Mouse (Mus musculus) cerebellum, adult 9-10 months (tissue): ENCODE data around the gene Gm20708.
"Not testable (repeated sequence)": the region's sequence is repeated elsewhere in the genome, so short reads cannot be mapped to it uniquely, and the experiment has no call there.

Source experiments
- DNase-seq: peaks from one replicate; pipeline ENCODE4 v3.0.0; 2022

The Gm20708 gene

GRCm38 (mm10) chr11:117781199-117781821 is 28.2 kb upstream of the Gm20708 start:
- DNase-seq, result no peak

- DNase-seq, result no peak
Observed at GRCm38 (mm10) chr11:117781993-117782704, 27.3 kb upstream of the Gm20708 start, which contains the start of the genes Tmc8 and Tmc6. Gene Tmc8, plus strand, starts transcription at chr11:117782076. Gene Tmc6, minus strand, starts transcription at chr11:117782198.

GRCm38 (mm10) chr11:117782705-117783034 is 26.8 kb upstream of the Gm20708 start:
- no peak for DNase-seq

- no peak for DNase-seq
Observed at GRCm38 (mm10) chr11:117783089-117783488, 26.4 kb upstream of the Gm20708 start.

- DNase-seq, result no peak
Observed at GRCm38 (mm10) chr11:117783683-117784309, 25.7 kb upstream of the Gm20708 start.

GRCm38 (mm10) chr11:117786294-117786693 is 23.2 kb upstream of the Gm20708 start:
- peak; percentile 76 for DNase-seq

- DNase-seq, result not testable (repeated sequence)
Observed at GRCm38 (mm10) chr11:117788481-117788880, 21.0 kb upstream of the Gm20708 start.

- DNase-seq, result peak; percentile 45
Observed at GRCm38 (mm10) chr11:117790286-117790685, 19.2 kb upstream of the Gm20708 start.

- DNase-seq, result no peak
Observed at GRCm38 (mm10) chr11:117790703-117791440, 18.6 kb upstream of the Gm20708 start.

- no peak for DNase-seq
Observed at GRCm38 (mm10) chr11:117791441-117791761, 18.1 kb upstream of the Gm20708 start.

- no peak for DNase-seq
Observed at GRCm38 (mm10) chr11:117792281-117792888, 17.1 kb upstream of the Gm20708 start.

GRCm38 (mm10) chr11:117794035-117794551 is 15.4 kb upstream of the Gm20708 start:
- DNase-seq, result no peak

- no peak for DNase-seq
Observed at GRCm38 (mm10) chr11:117796954-117797353, 12.5 kb upstream of the Gm20708 start.

GRCm38 (mm10) chr11:117797511-117798159 is 11.8 kb upstream of the Gm20708 start, which contains the start of gene 6030468B19Rik:
Gene 6030468B19Rik, plus strand, starts transcription at chr11:117797660.
- no peak for DNase-seq

GRCm38 (mm10) chr11:117798160-117798541 is 11.3 kb upstream of the Gm20708 start:
- no peak for DNase-seq

GRCm38 (mm10) chr11:117799174-117799573 is 10.3 kb upstream of the Gm20708 start:
- no peak for DNase-seq

GRCm38 (mm10) chr11:117800038-117800437 is 9.4 kb upstream of the Gm20708 start:
- DNase-seq, result no peak

GRCm38 (mm10) chr11:117801650-117802049 is 7.8 kb upstream of the Gm20708 start:
- DNase-seq, result no peak

GRCm38 (mm10) chr11:117803166-117803688 is 6.2 kb upstream of the Gm20708 start:
- no peak for DNase-seq

- DNase-seq, result no peak
Observed at GRCm38 (mm10) chr11:117806781-117807180, 2.7 kb upstream of the Gm20708 start.

- no peak for DNase-seq
Observed at GRCm38 (mm10) chr11:117810401-117811046, 1.1 kb downstream of the Gm20708 start.
